Mouse (Mus musculus) midbrain, postnatal 0 days (tissue): ENCODE measurements around the gene Map7. TPM values are rescaled to one million over a fixed set of nuclear protein-coding genes. Genes with fewer than 3 reads are reported as not detected.

Source experiments
- ATAC-seq: fragments of 200-750 bp; cut with Nextera tagmentation; 2 replicates; pipeline ENCODE4 v1.8.0; 2017; ENCODE audit warnings: moderate number of reproducible peaks, mild to moderate bottlenecking, moderate TSS enrichment, moderate library complexity; ENCODE audit not compliant: low FRiP score
- DNase-seq: peaks from one replicate; pipeline ENCODE4 v3.0.0-alpha.2; 2015; ENCODE audit warnings: low spot score
- H3K27ac ChIP-seq: fragments of 300-500 bp; sonication (generic); 2 replicates; pipeline ENCODE4 v1.5.1; 2014; ENCODE audit warnings: low read depth, mild to moderate bottlenecking, low read length, mixed read lengths
- H3K27me3 ChIP-seq: fragments of 300-500 bp; sonication (generic); 2 replicates; pipeline ENCODE4 v1.6.1; 2014; ENCODE audit warnings: low read length, control low read depth, mixed read lengths; ENCODE audit not compliant: insufficient read depth
- H3K36me3 ChIP-seq: fragments of 300-500 bp; sonication (generic); 2 replicates; pipeline ENCODE4 v1.6.1; 2014; ENCODE audit warnings: low read length, control low read depth, mixed read lengths; ENCODE audit not compliant: insufficient read depth
- H3K4me1 ChIP-seq: fragments of 300-500 bp; sonication (generic); 2 replicates; pipeline ENCODE4 v1.6.1; 2014; ENCODE audit warnings: mild to moderate bottlenecking, control low read depth, antibody characterized with exemption, low read length, mixed read lengths; ENCODE audit not compliant: insufficient read depth
- H3K4me2 ChIP-seq: fragments of 300-500 bp; sonication (generic); 2 replicates; pipeline ENCODE4 v1.6.1; 2014; ENCODE audit warnings: low read depth, mild to moderate bottlenecking, low read length, mixed read lengths; ENCODE audit not compliant: poor library complexity, severe bottlenecking
- H3K4me3 ChIP-seq: fragments of 300-500 bp; sonication (generic); 2 replicates; pipeline ENCODE4 v1.5.1; 2014; ENCODE audit warnings: low read depth, mild to moderate bottlenecking, low read length, moderate library complexity
- H3K9ac ChIP-seq: fragments of 300-500 bp; sonication (generic); replicated peaks from 2 replicates; pipeline ENCODE4 v1.6.1; 2014; ENCODE audit warnings: mild to moderate bottlenecking, low read length, moderate library complexity, mixed read lengths; ENCODE audit not compliant: poor library complexity, severe bottlenecking
- H3K9me3 ChIP-seq: fragments of 300-500 bp; sonication (generic); 2 replicates; pipeline ENCODE4 v1.6.1; 2016; ENCODE audit warnings: low read length, control low read depth
- CTCF ChIP-seq: IDR thresholded peaks from 2 replicates; pipeline ENCODE4 v1.5.1; 2016; ENCODE audit warnings: antibody characterized with exemption, mild to moderate bottlenecking
- whole genome bisulfite sequencing: fragments of 180-500 bp; shearing (Covaris S2); extraction: QIAGEN DNeasy Blood & Tissue Kit; methylation state at CpG from one replicate; pipeline ENCODE4 v1.1.7; 2014; 5-methylcytosine and 5-hydroxymethylcytosine counted together
- polyA plus RNA-seq: library from polyadenylated mRNA; unstranded; fragments of >200 nt; fragmentation: Nextera tagmentation; extraction: Ambion mirVana; gene quantifications from 2 replicates; pipeline ENCODE4 v1.2.1, GENCODE M21; 2015
- total RNA-seq: library from RNA; depleted of rRNA; stranded (reverse); fragments of >200 nt; gene quantifications from 2 replicates; pipeline ENCODE4 v1.2.3, GENCODE M21; 2014

The Map7 gene
- total and polyA plus RNA-seq, 2 experiments from 2014 or later: 8.3 to 8.7 TPM

- no peak for TF ChIP-seq CTCF
- no peak for DNase-seq
- Histone ChIP-seq H3K4me3 (no peak overlapping the region), H3K4me1 (no peaks in the 10 kb centered on the region), H3K36me3 (no peaks in the 10 kb centered on the region), H3K27ac (no peak overlapping the region), H3K27me3 (no peaks in the 10 kb centered on the region), H3K9ac (no peak overlapping the region), H3K9me3 (no peaks in the 10 kb centered on the region), H3K4me2 (no peak overlapping the region)
- 66% methylated on average over 4 of the region's 4 CpGs for WGBS
- no peak for ATAC-seq
These were observed 10.5 kb downstream of the Map7 start for GRCm38 (mm10) chr10:20158756-20159155.

DNA sequence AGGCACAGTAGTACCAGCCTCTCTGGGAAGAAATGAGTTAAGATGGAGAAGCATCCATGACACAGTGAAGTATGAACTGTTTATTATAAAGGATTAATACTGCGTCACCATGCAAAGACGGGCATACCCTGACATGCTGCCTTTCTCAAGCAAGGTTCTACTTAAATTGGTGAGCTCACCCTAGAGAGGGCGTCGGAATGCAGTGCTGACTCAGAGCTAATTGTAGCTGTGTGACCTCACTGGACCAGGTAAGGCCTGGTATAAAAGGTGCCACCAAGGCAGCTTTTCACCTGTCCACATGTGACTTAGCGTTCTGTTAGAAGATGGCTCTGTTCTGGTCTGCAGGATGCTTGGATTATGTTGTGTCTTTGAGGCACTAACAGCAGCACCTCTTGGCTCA lies 11.0 kb downstream of the Map7 start:
- DNase-seq (no peak), ATAC-seq (no peak)
- Histone ChIP-seq H3K36me3 (no peaks in the 10 kb centered on the region), H3K9me3 (no peaks in the 10 kb centered on the region), H3K9ac (no peak overlapping the region), H3K4me2 (no peak overlapping the region), H3K27ac (no peak overlapping the region), H3K27me3 (no peaks in the 10 kb centered on the region), H3K4me3 (no peak overlapping the region), H3K4me1 (no peaks in the 10 kb centered on the region)
- TF ChIP-seq CTCF: no peak
- WGBS: 95% methylated on average over 5 of the region's 5 CpGs

DNA sequence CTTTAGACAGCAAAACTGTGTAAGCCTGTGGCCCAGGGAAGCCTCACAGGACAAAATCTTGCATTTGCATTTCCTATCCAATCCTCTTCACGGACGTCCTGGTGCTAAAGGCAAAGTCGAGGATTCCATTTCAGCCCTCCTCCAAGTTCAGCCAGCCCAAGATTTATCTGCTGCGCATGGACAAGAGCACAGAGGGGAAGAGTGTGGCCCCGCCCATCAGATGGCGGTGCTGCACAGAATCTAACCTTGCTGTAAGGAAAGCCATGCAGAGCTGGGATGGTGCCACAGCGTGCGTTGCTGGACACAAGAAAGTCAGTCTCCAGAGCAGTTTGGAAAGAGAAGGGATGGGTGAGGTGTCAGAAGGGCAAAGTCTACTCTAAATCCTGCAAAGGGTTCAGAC lies 12.6 kb downstream of the Map7 start:
- Histone ChIP-seq H3K4me2 (no peak overlapping the region), H3K27me3 (no peaks in the 10 kb centered on the region), H3K4me1 (no peaks in the 10 kb centered on the region), H3K4me3 (no peak overlapping the region), H3K9me3 (no peaks in the 10 kb centered on the region), H3K36me3 (no peaks in the 10 kb centered on the region), H3K27ac (no peak overlapping the region), H3K9ac (no peak overlapping the region)
- no peak for ATAC-seq
- WGBS: 57% methylated on average over 8 of the region's 8 CpGs
- DNase-seq: no peak
- TF ChIP-seq CTCF: no peak

- Histone ChIP-seq H3K4me2 (no peak overlapping the region), H3K27me3 (no peaks in the 10 kb centered on the region), H3K4me1 (peaks cover 3% of the 10 kb centered on the region; the same call in 1 of the 2 replicates), H3K9me3 (no peaks in the 10 kb centered on the region), H3K9ac (no peak overlapping the region), H3K36me3 (no peaks in the 10 kb centered on the region), H3K4me3 (no peak overlapping the region), H3K27ac (no peak overlapping the region)
- 87% methylated on average over 5 of the region's 5 CpGs for WGBS
- TF ChIP-seq CTCF: no peak
- ATAC-seq: no peak
- DNase-seq: no peak
These were observed 16.5 kb downstream of the Map7 start for GRCm38 (mm10) chr10:20164810-20165209.

DNA sequence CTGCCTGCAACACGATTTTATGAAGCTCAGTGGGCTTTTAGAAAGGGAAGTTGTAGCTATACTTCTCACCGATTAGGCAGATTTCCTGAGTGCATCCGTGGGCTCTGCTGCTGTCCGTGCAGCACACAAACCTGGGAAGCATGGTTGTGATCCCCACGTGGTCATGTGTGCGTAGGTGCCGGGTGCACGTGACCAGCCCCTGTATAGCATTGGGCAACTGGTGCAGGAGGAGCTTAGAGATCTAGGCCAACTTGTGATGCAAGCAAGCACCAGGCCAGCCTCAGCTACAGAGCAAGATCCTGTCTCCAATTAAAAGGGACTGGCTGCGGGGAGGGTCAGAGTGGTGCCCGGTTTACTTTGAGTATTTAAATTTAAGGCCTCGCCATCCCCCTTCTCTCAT lies 18.5 kb downstream of the Map7 start:
- Histone ChIP-seq H3K36me3 (no peaks in the 10 kb centered on the region), H3K4me2 (no peak overlapping the region), H3K9me3 (no peaks in the 10 kb centered on the region), H3K9ac (no peak overlapping the region), H3K4me3 (no peak overlapping the region), H3K4me1 (peaks cover 6% of the 10 kb centered on the region), H3K27ac (no peak overlapping the region), H3K27me3 (no peaks in the 10 kb centered on the region)
- ATAC-seq: no peak
- DNase-seq: no peak
- 80% methylated on average over 11 of the region's 11 CpGs for WGBS
- TF ChIP-seq CTCF: no peak

DNA sequence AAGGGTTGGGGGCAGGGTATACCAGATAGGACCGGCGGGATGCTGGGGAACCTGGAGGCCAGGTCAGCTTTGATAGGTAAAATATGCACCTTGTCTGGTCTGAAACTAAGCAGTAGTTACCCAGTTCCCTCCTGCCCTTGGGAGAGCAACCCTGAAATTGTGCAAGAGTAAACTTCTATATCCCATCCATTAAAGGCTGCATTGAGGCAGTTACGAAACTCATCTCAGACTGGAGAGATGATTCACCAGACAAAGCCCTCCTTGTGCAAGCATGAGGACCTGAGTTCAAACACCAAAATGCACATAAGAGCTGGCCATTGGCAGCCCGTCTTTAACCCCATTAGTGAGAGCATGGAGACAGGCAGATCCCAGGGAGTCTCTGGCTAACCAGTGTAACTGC lies 19.2 kb downstream of the Map7 start:
- no peak for ATAC-seq
- H3K4me2 ChIP-seq: no peak overlapping the region
- H3K4me3 ChIP-seq: no peak overlapping the region
- H3K9me3 ChIP-seq: no peaks in the 10 kb centered on the region
- H3K9ac ChIP-seq: no peak overlapping the region
- peaks cover 6% of the 10 kb centered on the region for H3K4me1 ChIP-seq
- 98% methylated on average over 4 of the region's 4 CpGs for WGBS
- H3K27ac ChIP-seq: no peak overlapping the region
- no peaks in the 10 kb centered on the region for H3K27me3 ChIP-seq
- no peak for DNase-seq
- H3K36me3 ChIP-seq: no peaks in the 10 kb centered on the region
- no peak for TF ChIP-seq CTCF
